Mouse (Mus musculus): ENCODE measurements around the gene Ighmbp2. TPM values are rescaled to one million over a fixed set of nuclear protein-coding genes. Genes with fewer than 3 reads are reported as not detected.

Ighmbp2 gene
- polyA plus RNA-seq (2016; fragmentation: Nextera tagmentation; extraction: Ambion mirVana): 14.6 and 15.3 TPM in 2 replicates

DNA sequence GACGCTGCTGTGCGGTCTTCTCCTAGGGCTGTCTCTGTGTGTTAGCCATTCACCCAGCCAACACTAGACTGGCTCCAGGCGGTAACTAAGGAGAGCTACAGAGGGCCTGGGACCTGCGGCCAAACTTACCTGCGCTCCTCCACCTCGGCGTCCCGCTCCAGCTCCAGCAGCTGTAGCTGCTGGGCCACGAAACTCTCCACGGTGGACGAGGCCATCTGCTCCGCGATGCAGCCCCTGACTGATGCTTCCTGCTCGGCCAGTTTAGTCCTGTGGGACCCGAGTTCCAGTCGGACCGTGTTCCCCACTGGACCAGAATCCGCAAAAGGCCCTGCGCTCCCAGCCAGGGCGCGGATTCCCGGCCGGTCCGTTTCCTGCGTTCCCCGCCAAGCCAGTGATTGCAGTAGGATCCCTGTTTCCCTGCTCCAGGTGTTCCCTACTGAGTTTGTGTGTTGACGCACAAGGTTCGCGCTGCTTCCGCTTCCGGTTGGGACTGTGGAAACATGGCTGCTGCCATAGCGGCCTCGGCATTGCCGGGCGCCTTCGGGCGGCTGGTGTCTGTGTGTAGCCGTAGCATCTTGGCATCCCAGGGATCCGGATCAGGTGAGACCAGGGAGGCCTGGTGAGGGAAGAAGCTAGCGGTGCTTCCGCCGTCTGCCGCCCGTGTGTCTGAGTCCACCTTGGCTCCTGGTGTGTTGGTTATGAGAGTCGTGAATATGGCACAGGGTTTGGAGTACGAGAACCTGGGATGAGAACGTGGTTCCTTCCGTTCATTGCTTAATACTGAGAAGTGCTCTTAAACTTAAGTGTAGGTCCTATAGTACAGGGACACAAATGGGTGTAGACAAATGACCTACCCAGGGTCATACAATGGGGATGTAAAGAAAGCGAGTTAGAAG, at the start of gene Ighmbp2, which contains the start of gene Mrpl21:
Gene Ighmbp2 (minus strand): TSS at position 446 of the 896 bp plus-strand sequence.
Gene Mrpl21 (plus strand): TSS at position 330 of the 896 bp plus-strand sequence.
- peak within 1 kb of the TSS; percentile 81 for H3K4me3 ChIP-seq (replicated peaks)
- H3K27me3 ChIP-seq: no peaks in the 10 kb centered on the region
- peak within 1 kb of the TSS; percentile 74 for H3K4me2 ChIP-seq
- peaks cover 55% of the 10 kb centered on the region for H3K36me3 ChIP-seq
- under 1% methylated on average over 49 of the region's 49 CpGs for WGBS
- ATAC-seq (ENCODE audit: insufficient number of reproducible peaks, insufficient read depth, low FRiP score, low TSS enrichment, low read depth): peak; percentile 91
- H3K9ac ChIP-seq (replicated peaks): peak within 1 kb of the TSS; percentile 77
- no peaks in the 10 kb centered on the region for H3K9me3 ChIP-seq
- peak within 1 kb of the TSS; percentile 77 for H3K27ac ChIP-seq
- peaks cover 18% of the 10 kb centered on the region for H3K4me1 ChIP-seq (replicated peaks)

DNA sequence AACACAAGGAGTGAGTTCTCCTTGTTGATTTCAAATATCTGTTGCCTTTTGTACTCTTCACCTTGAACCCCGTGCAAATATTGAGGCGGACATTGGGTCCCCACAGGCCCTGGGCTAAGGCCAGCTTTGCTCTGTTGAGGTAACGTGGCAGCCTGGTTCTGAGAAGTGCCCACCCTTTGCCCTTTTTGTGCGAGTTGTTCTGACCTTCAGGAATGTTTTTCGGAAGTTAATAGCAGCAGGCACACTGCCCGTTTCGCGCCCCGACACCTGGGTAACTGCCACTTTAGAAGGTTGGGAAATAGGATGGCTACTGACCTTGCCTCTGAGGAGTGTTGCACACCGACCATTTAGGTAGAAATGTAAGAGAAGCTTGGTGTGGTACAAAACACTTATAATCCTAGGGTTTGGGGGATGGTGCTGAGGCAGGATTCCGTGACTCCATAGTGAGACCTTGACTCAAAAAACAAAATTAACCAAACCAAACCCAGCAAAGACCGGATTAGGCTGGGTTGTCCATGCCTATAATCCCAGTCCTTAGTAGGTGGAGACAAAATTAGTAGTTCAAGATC, 43.7 kb upstream of the Ighmbp2 start:
- H3K4me3 ChIP-seq (replicated peaks): no peak overlapping the region
- ATAC-seq (ENCODE audit: insufficient number of reproducible peaks, insufficient read depth, low FRiP score, low TSS enrichment, low read depth): no peak
- H3K36me3 ChIP-seq: no peaks in the 10 kb centered on the region
- no peak overlapping the region for H3K9ac ChIP-seq (replicated peaks)
- H3K4me2 ChIP-seq: 0 out of 2 replicates have a peak overlapping the region, but pooled peaks have one; percentile 96
- H3K9me3 ChIP-seq: no peaks in the 10 kb centered on the region
- H3K4me1 ChIP-seq (replicated peaks): peaks cover 34% of the 10 kb centered on the region
- WGBS: 80% methylated on average over 12 of the region's 12 CpGs
- H3K27me3 ChIP-seq: peaks cover 20% of the 10 kb centered on the region
- peak overlapping the region; percentile 84; the same call in 1 of the 2 replicates for H3K27ac ChIP-seq

DNA sequence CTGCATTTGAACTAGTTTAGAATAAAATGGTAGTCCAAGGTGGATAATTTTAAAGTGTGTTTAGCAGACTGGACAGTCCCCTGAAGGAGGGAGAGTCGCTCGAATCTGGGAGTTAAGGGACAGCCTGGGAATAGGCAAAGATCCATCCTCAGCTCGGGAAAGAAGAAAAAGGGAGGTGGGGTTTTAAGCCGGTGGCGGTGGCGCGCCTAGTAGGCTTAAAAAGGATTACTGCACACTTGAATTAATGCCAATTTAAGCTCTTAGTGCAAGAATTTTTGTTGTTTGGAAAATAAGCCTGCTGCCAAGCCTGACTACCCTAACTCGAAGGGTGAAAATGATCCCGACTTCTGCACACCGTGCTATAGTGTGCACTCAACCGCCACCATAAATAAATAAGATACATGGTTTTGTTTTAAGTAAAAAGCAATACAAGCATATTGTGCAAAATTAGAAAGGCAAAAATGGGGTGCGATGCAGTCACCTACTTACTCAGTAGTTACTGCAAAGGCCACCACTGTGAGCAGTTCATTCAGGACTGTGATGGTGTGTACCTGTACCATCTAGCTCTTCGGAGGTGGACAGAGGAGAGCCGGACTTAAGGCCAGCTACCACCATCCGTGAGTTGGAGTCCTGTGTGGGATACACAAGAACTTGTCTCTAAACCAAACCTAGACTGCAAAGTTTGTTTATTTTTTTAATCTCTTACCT, 43.1 kb upstream of the Ighmbp2 start:
- H3K9me3 ChIP-seq: no peaks in the 10 kb centered on the region
- WGBS: 44% methylated on average over 15 of the region's 15 CpGs
- peak overlapping the region; percentile 60 for H3K4me3 ChIP-seq (replicated peaks)
- H3K27me3 ChIP-seq: peaks cover 24% of the 10 kb centered on the region
- no peak for ATAC-seq (ENCODE audit: insufficient number of reproducible peaks, insufficient read depth, low FRiP score, low TSS enrichment, low read depth)
- H3K4me2 ChIP-seq: peak overlapping the region; percentile 96
- peaks cover 37% of the 10 kb centered on the region for H3K4me1 ChIP-seq (replicated peaks)
- peak overlapping the region; percentile 84 for H3K27ac ChIP-seq
- H3K9ac ChIP-seq (replicated peaks): peak overlapping the region; percentile 54; the same call in 1 of the 2 replicates
- no peaks in the 10 kb centered on the region for H3K36me3 ChIP-seq

DNA sequence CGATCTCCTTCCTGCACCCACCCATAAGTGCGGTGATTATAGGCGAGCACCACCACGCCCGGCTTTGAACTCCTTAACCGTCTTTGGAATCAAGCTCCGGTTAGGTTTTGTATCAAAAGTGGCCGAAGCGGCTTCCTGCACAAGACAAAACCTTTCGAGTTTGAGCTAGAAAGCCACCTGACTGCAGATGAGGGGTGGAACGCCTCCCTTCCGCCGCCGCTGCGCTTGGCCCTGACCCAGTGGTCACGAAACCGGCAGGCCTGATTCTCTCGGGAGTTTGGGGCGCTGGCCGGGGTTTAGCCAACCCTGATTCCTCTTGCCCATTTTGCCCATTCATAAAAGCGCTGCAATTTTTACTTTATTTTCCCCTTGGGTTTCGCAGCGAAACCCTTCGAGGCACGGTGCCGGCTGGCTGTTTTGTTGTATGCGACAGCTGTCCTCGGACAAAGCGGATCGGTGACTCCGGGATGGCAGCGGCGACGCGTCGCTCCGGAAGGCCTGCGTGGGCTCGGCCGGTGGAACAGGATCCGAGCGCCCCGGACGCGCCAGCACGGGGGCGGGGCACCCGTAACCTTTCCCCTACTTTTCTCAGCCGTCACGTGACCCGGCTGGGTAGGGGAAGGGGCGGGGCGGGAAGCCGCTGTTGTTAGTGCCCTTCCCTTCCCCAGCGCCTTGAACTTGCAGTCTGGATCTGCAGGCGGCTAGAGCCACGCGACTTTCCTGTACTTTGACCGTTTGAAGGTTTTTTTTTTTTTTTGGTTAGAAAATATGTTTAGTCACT, 42.3 kb upstream of the Ighmbp2 start:
- Histone ChIP-seq H3K27ac (peak overlapping the region; percentile 84), H3K4me2 (peak overlapping the region; percentile 96), H3K36me3 (no peaks in the 10 kb centered on the region), H3K9me3 (no peaks in the 10 kb centered on the region), H3K4me1 (replicated peaks) (peaks cover 37% of the 10 kb centered on the region), H3K9ac (replicated peaks) (peak overlapping the region; percentile 54), H3K27me3 (peaks cover 24% of the 10 kb centered on the region), H3K4me3 (replicated peaks) (peak overlapping the region; percentile 60)
- under 1% methylated on average over 59 of the region's 59 CpGs for WGBS
- ATAC-seq (ENCODE audit: insufficient number of reproducible peaks, insufficient read depth, low FRiP score, low TSS enrichment, low read depth): peak; percentile 60; the same call in 1 of the 2 replicates

DNA sequence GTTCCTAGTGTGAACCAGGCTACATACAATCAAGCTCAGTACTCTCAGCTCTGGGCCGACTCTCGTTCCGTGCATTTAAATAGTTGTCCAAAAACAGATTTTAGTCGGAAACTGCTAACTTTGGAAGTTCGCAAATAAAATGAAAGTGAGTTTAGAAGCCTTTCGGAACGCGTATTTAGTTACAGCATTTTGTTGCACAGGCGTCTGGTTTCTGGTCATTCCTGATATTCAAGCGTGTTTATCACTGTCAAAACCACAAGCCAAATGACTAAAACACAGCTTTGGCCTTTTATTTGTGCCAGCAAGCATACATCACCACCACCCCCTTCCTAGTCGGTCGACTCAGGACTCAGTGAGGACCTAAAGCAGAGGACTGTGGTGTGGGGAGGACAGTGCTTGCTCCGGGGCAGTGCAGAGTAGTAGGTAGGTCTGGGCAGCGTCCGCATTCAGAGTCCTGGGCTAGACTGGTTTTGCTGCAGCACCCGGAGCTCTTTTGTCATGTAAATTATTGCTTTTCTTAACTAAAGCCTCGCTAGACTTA, 41.5 kb upstream of the Ighmbp2 start:
- no peaks in the 10 kb centered on the region for H3K9me3 ChIP-seq
- ATAC-seq (ENCODE audit: insufficient number of reproducible peaks, insufficient read depth, low FRiP score, low TSS enrichment, low read depth): no peak
- H3K9ac ChIP-seq (replicated peaks): 0 out of 2 replicates have a peak overlapping the region, but pooled peaks have one; percentile 60
- WGBS: 2% methylated on average over 17 of the region's 17 CpGs
- peak overlapping the region; percentile 60 for H3K4me3 ChIP-seq (replicated peaks)
- peak overlapping the region; percentile 50; the same call in 1 of the 2 replicates for H3K27ac ChIP-seq
- peak overlapping the region; percentile 96 for H3K4me2 ChIP-seq
- peaks cover 26% of the 10 kb centered on the region for H3K27me3 ChIP-seq
- no peaks in the 10 kb centered on the region for H3K36me3 ChIP-seq
- peaks cover 37% of the 10 kb centered on the region for H3K4me1 ChIP-seq (replicated peaks)

DNA sequence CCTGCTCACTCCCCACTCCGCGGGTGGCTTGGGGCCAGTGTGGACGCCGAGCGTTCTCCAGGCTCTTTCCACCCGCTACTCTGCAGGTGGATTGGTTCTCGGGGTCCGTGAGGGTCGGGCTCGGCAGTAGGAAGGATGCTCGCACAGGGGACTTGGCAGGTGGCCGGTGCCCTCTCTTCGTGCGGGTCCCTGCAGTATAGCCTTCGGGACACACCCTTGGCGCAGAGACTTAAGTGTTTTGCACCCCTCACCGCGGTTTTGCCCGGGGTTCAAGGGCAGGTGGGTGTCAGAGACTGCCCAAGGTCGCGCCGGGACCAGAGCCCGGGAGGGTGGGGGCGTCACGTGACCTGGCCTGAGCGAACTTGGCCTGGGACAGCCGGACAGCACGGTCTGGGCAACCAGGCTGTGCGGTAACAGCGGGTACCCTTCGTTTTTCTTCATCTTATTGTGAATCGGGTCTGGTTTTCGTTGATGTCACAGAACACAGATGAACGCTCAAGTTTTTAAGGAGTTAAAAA, 41.0 kb upstream of the Ighmbp2 start:
- no peaks in the 10 kb centered on the region for H3K36me3 ChIP-seq
- ATAC-seq (ENCODE audit: insufficient number of reproducible peaks, insufficient read depth, low FRiP score, low TSS enrichment, low read depth): peak; percentile 8; the same call in 1 of the 2 replicates
- 1% methylated on average over 34 of the region's 34 CpGs for WGBS
- peak overlapping the region; percentile 60 for H3K9ac ChIP-seq (replicated peaks)
- peaks cover 28% of the 10 kb centered on the region for H3K27me3 ChIP-seq
- peak overlapping the region; percentile 96 for H3K4me2 ChIP-seq
- no peaks in the 10 kb centered on the region for H3K9me3 ChIP-seq
- no peak overlapping the region for H3K27ac ChIP-seq
- H3K4me1 ChIP-seq (replicated peaks): peaks cover 37% of the 10 kb centered on the region
- peak overlapping the region; percentile 60 for H3K4me3 ChIP-seq (replicated peaks)

DNA sequence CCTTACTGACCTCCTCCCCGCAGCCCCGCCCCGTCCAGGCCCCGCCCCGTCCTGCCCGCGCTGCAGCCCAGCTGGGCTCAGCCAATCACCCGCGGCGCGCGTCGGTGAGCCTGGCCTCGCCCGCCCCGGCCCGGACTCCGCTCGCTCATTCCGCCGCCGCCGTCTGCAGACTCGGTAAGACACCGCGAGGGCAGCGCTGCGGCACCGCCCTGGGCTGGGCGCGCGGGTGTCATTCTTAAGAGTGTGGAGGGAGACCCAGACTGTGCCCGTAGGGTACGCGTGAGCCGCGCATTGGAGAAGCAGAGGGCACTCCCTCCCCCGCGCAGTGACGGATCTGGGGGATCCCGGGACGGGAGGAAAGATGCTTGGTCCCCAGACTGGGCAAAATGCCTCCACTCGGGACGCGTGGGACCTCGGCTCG, 40.4 kb upstream of the Ighmbp2 start:
- Histone ChIP-seq H3K9me3 (no peaks in the 10 kb centered on the region), H3K27me3 (peaks cover 28% of the 10 kb centered on the region), H3K36me3 (no peaks in the 10 kb centered on the region), H3K27ac (no peak overlapping the region), H3K4me1 (replicated peaks) (peaks cover 37% of the 10 kb centered on the region), H3K4me3 (replicated peaks) (peak overlapping the region; percentile 60), H3K4me2 (peak overlapping the region; percentile 96), H3K9ac (replicated peaks) (peak overlapping the region; percentile 60)
- WGBS: 2% methylated on average over 47 of the region's 47 CpGs
- peak; percentile 71; the same call in 1 of the 2 replicates for ATAC-seq (ENCODE audit: insufficient number of reproducible peaks, insufficient read depth, low FRiP score, low TSS enrichment, low read depth)

DNA sequence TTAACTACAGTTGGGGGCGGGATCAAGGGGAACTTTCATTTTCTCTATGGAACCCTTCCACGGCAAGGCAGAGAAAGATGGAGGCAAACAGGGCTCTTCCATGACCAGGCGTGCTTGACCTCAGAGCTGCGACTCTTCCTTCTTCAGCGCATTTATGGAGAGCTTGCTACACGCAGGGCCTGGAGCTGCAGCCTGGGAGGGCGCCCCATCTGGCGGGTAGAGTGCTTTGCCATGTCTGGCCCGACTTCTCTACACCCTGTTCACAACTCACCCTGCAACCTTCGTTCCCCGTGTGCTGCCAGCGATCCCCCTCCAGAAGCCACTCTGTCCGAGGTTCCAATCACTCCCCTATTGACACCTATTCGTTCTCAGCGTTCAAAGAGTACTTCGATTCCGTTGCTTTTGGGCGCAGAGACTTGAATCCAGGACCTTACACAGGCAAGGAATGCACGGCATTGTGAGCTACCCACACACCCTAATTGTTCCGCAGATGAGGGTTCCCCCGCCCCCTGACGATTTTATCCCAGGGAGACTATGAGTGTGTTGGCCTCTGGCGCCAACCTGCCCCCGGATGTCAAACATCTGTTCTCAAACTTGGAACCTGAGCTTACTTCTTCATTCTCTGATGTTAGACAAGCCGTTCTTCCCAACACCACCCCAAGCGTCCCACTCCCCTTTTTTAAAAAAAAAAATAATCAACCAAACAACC, 39.6 kb upstream of the Ighmbp2 start, which contains the start of gene Cpt1a:
Gene Cpt1a (plus strand): TSS at position 74 of the 709 bp plus-strand sequence.
- H3K9ac ChIP-seq (replicated peaks): peak within 1 kb of the TSS; percentile 60
- no peaks in the 10 kb centered on the region for H3K36me3 ChIP-seq
- peaks cover 37% of the 10 kb centered on the region for H3K4me1 ChIP-seq (replicated peaks)
- peak within 1 kb of the TSS; percentile 96 for H3K4me2 ChIP-seq
- WGBS: 4% methylated on average over 26 of the region's 26 CpGs
- H3K9me3 ChIP-seq: no peaks in the 10 kb centered on the region
- peak within 1 kb of the TSS; percentile 60 for H3K4me3 ChIP-seq (replicated peaks)
- H3K27me3 ChIP-seq: peaks cover 28% of the 10 kb centered on the region
- no peak for ATAC-seq (ENCODE audit: insufficient number of reproducible peaks, insufficient read depth, low FRiP score, low TSS enrichment, low read depth)
- no peak within 1 kb of the TSS for H3K27ac ChIP-seq

DNA sequence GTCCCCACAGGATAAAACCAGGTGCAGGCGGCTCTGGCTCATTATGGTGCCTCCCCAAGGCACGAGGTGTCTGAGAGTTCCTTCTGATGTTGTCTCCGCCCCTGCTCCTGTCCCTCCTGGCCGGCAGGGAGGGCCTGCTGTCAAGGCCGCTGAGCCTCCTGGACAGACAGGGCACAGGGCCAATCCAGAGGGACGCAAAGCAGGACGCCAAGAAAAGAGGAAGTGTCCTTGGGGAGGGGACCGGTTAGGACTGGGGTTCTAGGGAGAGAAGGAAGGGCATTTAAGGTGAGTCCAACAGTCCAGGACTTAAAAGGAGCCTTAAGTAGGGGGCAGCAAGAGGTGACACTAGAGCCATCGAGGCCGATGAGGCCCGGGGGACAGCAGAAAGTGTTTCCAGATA, 38.8 kb upstream of the Ighmbp2 start:
- peak overlapping the region; percentile 96 for H3K4me2 ChIP-seq

More for the DNA sequence above, 38.8 kb upstream of the Ighmbp2 start:
- H3K4me1 ChIP-seq (replicated peaks): peaks cover 37% of the 10 kb centered on the region
- H3K27ac ChIP-seq: no peak overlapping the region
- no peaks in the 10 kb centered on the region for H3K9me3 ChIP-seq
- H3K9ac ChIP-seq (replicated peaks): no peak overlapping the region
- peak overlapping the region; percentile 60 for H3K4me3 ChIP-seq (replicated peaks)
- no peaks in the 10 kb centered on the region for H3K36me3 ChIP-seq
- no peak for ATAC-seq (ENCODE audit: insufficient number of reproducible peaks, insufficient read depth, low FRiP score, low TSS enrichment, low read depth)
- H3K27me3 ChIP-seq: peaks cover 28% of the 10 kb centered on the region
- 7% methylated on average over 11 of the region's 11 CpGs for WGBS
